Mouse (Mus musculus): Measurements from ENCODE around the gene Rin2.

The Rin2 gene

DNA sequence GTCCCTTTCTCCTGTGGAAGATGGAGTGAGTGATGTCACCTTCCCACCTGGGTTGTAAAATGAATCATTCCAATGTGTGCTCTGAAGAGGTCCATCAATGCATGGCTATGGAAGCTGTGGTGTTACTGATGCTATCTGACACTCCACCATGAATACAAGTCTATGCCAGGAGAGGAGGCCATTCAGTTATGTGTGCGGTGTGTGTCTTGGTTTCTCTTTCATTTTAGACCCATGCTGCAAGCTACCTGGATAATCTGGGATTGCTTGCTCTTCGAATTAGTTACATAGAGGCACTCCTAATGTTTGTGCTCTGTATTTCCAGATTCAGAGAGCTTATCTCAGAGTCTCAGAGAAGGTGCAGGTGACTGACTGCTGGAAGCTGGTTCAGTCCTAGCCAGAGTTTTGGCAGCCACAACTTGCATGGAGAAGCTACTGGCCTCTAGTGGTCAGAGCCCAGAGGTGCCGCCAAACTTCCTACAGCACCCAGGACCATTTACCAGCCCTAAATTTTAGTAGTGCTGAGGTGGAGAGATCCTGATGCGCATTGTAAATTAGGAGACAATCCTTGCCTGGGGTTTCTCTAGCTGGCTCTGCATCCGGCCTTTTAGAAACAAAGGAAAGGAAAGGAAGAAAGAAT is 119.4 kb downstream of the Rin2 start:
- peak; percentile 30 for DNase-seq

DNA sequence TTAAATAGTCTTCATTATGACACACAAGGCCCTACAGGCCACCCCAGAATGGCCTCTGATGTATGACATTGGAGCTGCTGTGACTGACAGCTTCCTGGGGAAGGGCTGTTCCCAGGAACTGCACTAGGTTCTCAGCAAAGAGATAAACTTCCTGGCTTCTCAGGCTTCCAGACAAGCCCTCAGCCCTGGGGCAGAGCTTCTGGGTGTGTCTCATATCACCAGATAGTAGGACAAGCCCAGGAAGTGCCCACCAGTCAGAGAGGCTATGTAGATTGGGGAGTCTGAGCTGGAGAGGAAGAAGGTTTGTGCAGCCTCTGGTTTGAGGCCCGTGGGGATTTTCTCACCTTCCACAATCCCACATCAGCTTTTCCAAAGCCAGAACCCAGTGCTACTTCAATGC is 122.8 kb downstream of the Rin2 start:
- DNase-seq = peak; percentile 9

- DNase-seq = no peak
These were observed 123.9 kb downstream of the Rin2 start for GRCm38 (mm10) chr2:145798954-145799353.

GRCm38 (mm10) chr2:145801322-145802052 is 126.5 kb downstream of the Rin2 start:
- DNase-seq = no peak

GRCm38 (mm10) chr2:145802626-145803025 is 127.6 kb downstream of the Rin2 start:
- no peak for DNase-seq

- DNase-seq = no peak
These were observed 128.9 kb downstream of the Rin2 start for GRCm38 (mm10) chr2:145803822-145804342.

DNA sequence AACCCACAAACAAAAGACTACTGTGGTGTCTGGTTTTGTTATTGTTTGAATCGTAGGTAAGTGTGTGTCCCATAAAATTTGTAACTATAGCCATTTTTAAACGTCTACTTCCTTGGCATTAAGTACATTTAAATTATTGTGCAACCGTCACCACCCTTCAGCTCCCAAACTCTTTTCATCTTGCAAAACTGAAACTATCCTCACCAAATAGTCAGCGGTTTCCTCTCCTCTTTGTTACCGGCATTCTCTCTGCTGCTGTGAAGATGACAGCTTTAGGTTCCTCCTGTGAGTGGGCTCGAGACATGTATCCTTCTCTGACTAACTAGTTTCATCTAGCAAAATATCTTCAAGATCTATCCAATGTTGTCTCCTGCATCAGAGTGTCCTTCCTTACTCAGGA is 129.5 kb downstream of the Rin2 start:
- no peak for DNase-seq

DNA sequence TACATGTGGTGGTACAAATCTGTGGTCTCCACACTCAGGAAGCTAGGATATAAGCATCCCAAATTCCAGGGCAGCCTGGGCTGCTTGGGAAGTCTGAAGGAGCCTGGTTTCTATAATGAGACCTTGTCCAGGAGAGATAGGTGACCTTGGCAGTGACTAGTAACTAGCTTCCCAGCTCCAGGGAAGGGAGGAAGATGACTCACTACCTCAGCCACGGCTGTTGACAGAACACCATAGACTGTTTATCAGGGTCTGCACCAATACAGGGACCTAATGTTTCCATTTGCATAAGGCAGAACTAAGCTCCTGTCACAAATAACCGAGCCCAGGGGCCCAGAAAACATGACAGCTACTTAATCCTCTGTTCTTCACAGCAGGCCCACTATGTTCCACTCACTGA is 132.3 kb downstream of the Rin2 start:
- DNase-seq = no peak

GRCm38 (mm10) chr2:145808251-145808650 is 133.2 kb downstream of the Rin2 start:
- DNase-seq = no peak

DNA sequence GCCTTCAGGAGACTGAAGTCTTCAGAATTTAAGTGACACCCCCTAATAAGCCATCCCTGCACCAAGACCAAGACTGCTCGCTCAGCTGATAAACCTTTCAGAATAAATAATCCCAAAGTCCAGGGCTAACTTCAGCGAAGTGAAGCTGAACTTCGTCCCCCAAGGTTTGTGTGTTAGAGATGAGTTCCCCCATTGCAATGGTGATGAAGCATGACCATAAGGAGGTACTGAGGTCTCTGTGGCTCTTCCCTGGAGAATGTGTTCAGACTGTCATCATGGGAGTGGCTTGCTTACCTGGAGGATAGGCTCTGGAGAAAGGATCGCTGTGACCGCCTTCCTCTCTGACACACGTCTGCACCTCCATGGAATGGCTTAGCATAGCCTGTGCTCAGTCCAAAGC is 133.7 kb downstream of the Rin2 start:
- DNase-seq = no peak

DNA sequence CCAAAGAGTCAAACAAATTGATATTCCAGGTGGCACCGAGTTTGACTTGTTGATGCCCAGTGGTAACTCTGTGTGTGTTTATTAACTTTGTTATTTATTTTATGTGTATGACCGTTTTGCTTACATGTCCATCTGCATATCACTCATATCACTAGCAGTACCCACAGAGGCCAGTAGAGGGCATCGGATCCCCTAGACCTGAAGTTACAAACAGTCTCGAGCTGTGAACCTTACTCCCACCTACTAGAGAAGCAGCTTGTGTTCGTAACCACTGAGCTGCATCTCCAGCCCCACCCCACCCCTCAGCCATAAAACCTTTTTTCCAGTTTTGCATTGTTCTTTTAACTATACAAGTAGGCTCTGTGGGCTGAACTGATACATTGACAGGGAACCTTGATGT is 135.7 kb downstream of the Rin2 start:
- peak; percentile 45 for DNase-seq

DNA sequence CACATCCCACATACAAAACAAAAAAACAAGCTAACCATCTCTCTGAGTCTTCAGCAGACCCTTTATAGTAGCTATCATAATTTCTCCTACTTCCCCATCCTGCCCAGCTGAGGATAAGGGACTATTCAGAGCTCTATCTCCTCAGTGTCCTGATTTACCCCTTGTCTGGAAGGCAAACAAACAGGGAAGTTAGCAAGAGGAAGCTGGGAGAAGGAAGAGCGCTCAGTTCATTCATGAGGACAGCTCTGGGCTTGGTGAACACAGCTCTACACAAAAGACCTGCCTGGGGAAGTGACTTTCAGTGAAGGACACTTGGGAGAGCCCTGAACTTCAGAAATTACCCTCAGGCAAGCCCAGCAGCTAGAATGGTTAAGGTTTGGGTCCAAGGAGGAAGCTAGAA is 137.8 kb downstream of the Rin2 start:
- no peak for DNase-seq

DNA sequence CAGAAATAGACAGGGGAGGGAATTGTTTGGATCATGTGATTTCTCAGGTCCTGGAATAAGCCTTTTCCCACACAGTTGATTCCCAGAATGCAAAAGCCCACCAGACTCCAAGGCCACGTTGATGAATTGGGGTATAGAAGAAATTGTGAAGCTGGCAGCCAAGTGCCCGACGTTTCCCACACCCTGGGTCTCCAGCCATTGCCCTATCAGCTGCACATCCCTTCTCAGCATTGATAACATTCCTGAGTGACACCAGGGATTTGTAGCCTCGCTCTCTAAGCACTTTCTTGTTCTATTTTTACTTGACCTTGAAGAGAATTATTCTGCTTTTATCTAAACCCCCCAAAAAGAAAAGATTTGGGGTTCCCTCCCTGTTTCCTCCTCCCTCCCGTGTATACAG is 142.2 kb downstream of the Rin2 start:
- DNase-seq = no peak

DNA sequence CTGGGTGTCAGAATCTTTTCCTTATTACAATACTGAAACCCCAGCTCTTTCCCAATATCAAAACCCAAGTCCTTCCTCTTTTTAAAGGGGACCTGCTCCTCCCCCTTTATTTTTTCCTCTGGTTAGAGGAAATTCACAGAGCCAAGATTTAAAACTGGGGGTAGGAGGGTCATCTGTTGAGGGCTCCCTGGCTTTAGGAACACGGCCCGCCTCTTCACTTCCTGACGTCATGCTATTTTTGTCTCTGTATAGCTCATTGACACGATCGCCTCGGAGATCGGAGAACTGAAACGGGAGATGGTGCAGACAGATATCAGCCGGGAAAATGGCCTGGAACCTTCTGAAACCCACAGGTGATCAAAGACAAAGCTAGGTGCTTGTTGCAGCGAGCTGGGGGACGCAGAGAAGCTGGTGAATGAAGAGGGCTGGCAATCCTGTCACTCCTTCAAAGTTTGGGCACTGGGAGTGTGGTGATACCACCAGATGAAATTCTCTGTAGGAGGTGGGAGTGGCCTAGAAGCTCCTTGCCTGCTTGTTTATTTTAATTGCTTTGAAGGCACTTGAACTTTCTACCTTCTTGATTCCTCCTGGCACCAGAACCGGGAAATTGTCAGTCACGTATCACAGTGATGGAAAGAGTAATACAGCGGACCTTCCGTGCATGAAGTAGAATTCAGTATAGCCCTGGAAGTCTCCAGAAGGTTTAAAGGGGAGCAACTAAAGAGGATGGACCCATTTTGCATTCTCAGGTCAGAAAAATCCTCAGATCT is 147.2 kb downstream of the Rin2 start:
- no peak for DNase-seq

DNA sequence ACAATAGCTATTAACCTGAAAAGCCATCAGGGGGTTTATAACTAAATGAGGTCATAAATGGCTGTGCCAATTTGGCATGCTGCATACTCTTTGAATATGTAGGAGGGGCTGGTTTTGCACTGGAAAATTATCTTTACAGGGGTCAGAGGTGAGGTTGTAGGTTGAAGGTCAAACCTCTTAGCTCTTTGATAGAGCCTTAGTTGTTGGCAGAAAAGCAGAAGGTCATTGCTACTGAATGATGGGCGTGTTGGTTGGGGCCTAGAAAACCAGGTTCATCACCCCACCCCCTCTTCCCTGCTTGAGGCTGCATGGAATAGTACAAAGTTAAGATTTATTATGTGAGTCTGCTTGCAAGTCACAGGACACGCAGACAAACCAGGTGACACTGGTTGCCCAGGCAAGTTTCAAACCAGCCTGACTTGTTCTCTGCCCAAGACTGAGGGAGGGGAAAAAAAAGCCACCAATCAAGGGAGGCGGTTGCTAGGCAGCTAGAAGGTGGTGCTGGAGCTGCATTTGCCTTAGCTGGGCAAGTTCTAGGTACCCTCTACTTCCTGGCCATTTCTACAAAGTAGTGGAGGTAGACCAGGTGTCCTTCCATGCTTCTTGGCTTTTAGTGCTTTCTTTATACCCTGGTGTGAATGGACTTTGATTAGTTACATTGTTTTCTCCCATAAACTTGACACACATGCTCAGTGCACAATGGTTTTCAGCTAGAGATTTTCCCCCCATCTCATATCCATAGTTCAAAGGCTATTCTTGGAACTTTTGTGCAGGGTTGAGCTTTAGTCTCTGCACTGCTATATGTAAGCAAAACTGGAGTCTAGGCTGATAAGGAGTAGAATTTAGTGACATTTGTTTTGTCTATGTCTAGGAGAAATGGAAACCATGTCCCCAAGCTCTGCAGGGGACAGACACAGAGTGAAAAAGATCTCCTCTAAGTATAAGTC is 148.0 kb downstream of the Rin2 start:
- no peak for DNase-seq

- no peak for DNase-seq
These were observed 149.7 kb downstream of the Rin2 start for GRCm38 (mm10) chr2:145824749-145825148.

- no peak for DNase-seq
These were observed 150.2 kb downstream of the Rin2 start for GRCm38 (mm10) chr2:145825221-145825620.

- no peak for DNase-seq
These were observed 152.9 kb downstream of the Rin2 start for GRCm38 (mm10) chr2:145827930-145828329.

DNA sequence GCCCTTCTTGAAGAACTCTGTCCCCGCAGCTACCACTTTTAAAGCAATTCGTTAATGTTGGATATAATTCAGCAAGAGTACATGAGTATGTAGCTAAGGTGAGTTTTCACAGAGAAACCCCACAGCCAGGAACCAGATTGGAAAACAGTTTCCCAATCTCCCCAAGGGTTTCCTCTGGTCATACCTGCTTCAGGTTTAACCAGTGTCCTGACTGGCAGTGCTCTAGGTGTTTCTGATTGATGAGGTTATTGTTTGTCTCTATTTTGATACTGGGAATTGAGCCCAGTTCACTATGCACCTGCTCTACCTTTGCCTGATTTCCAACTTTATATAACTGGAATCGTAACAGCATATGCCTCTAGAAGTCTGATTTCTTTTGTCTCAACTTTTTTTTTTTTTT is 153.6 kb downstream of the Rin2 start:
- no peak for DNase-seq

GRCm38 (mm10) chr2:145829231-145829630 is 154.2 kb downstream of the Rin2 start:
- DNase-seq = no peak

- DNase-seq = no peak
These were observed 155.4 kb downstream of the Rin2 start for GRCm38 (mm10) chr2:145830417-145830816.

Measured in liver (tissue).